Mouse (Mus musculus) spleen, adult 2 months (tissue): ENCODE data around the gene Zfyve9. TPM values are rescaled to one million over a fixed set of nuclear protein-coding genes. Genes with fewer than 3 reads are reported as not detected.

ENCODE experiments used
- DNase-seq, 2 experiments: peaks; one replicate each; pipeline versions ENCODE4 v3.0.0 to v3.0.0-alpha.2; 2012 to 2021; ENCODE audit warnings: low spot score in 2 of 2, low read depth in 1 of 2
- H3K27ac ChIP-seq: fragments of 200-500 bp; 2 replicates; pipeline ENCODE4 v1.5.1; 2012; ENCODE audit warnings: low read length, inconsistent platforms; ENCODE audit not compliant: insufficient read depth
- H3K27me3 ChIP-seq: fragments of 200-500 bp; 2 replicates; pipeline ENCODE4 v1.6.1; 2012; ENCODE audit warnings: mild to moderate bottlenecking, moderate library complexity, low read length, inconsistent platforms; ENCODE audit not compliant: control insufficient read depth, insufficient read depth
- H3K36me3 ChIP-seq: fragments of 200-500 bp; 2 replicates; pipeline ENCODE4 v1.6.1; 2012; ENCODE audit warnings: mild to moderate bottlenecking, low read length, inconsistent platforms; ENCODE audit not compliant: control insufficient read depth, insufficient read depth
- H3K4me1 ChIP-seq: fragments of 200-500 bp; 2 replicates; pipeline ENCODE4 v1.6.1; 2011; ENCODE audit warnings: inconsistent platforms; ENCODE audit not compliant: control insufficient read depth, insufficient read depth, insufficient read length
- H3K4me3 ChIP-seq: fragments of 200-500 bp; 2 replicates; pipeline ENCODE4 v1.5.1; 2011; ENCODE audit warnings: mild to moderate bottlenecking, inconsistent platforms; ENCODE audit not compliant: insufficient read depth, insufficient read length; ENCODE audit errors: extremely low read depth
- CTCF ChIP-seq: fragments of 200-500 bp; IDR thresholded peaks from 2 replicates; pipeline ENCODE4 v1.5.1; 2011; ENCODE audit warnings: mild to moderate bottlenecking, inconsistent platforms; ENCODE audit not compliant: insufficient read depth, insufficient read length, insufficient replicate concordance; ENCODE audit errors: extremely low read depth
- POLR2A ChIP-seq: fragments of 200-500 bp; IDR thresholded peaks from 2 replicates; pipeline ENCODE4 v1.6.1; 2011; ENCODE audit warnings: low read depth, low read length, inconsistent platforms
- WGBS: fragments of 180-500 bp; shearing (Covaris S2); methylation state at CpG from one replicate; pipeline ENCODE4 v1.1.7; 2018; 5-methylcytosine and 5-hydroxymethylcytosine counted together
- polyA plus RNA-seq: library from polyadenylated mRNA; depleted of rRNA; stranded (reverse); fragments of >200 nt; gene quantifications from 2 replicates; pipeline ENCODE4 v1.2.3, GENCODE M21; 2012

Zfyve9 gene
- polyA plus RNA-seq, 1 experiment: 0.63 TPM

DNA sequence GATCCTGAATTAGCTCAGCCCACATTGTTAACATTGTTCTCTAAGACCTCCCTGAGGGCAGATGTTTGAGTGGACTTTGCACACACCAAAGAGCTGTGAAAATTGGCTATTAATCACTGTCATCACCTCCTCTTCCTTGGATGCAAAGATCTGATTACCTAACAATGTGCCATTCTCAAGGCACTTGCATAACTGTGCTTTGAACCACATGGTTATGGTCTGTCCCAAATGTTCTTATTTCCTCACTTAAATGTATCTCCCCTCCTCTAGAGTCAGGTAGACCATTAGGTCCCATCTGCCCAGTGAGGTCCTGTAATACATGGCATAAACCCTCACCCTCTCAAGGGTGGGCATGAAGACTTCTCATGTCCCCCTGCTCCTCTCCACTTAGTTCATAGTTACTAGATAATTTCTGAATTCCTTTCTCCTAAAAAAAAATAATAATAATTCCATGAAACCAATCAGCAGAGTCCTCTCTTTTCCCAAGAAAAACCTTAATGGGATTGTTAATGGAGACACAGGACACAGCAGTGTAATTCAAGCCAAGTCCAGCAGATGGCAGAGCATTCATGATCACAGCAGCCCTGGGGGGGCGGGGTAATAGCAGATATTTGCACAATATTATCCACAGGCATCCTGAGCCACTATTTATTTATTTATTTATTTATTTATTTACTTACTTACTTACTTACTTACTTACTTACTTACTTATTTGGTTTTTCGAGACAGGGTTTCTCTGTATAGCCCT lies 17.7 kb upstream of the Zfyve9 start:
- TF ChIP-seq POLR2A: no peak
- peak; percentile 56; the same call in 1 of the 2 replicates for TF ChIP-seq CTCF
- H3K27ac ChIP-seq: no peak overlapping the region
- no peaks in the 10 kb centered on the region for H3K36me3 ChIP-seq
- DNase-seq: peak in 1 of 2 experiments; percentile 55
- no peaks in the 10 kb centered on the region; the same call in 1 of the 2 replicates for H3K27me3 ChIP-seq
- no peaks in the 10 kb centered on the region for H3K4me1 ChIP-seq
- H3K4me3 ChIP-seq: no peak overlapping the region
- WGBS: 53% methylated on average over 2 of the region's 2 CpGs

- Histone ChIP-seq H3K4me1 (no peaks in the 10 kb centered on the region), H3K27ac (no peak overlapping the region), H3K4me3 (no peak overlapping the region), H3K27me3 (no peaks in the 10 kb centered on the region; the same call in 1 of the 2 replicates), H3K36me3 (no peaks in the 10 kb centered on the region)
- no peak for DNase-seq
- TF ChIP-seq CTCF: no peak
- TF ChIP-seq POLR2A: no peak
- WGBS: 51% methylated on average over 4 of the region's 4 CpGs
Measured at GRCm38 (mm10) chr4:108796701-108797100, 16.1 kb upstream of the Zfyve9 start.

GRCm38 (mm10) chr4:108793941-108794340 lies 13.3 kb upstream of the Zfyve9 start:
- Histone ChIP-seq H3K27ac (no peak overlapping the region), H3K4me3 (no peak overlapping the region), H3K36me3 (no peaks in the 10 kb centered on the region), H3K4me1 (no peaks in the 10 kb centered on the region; the same call in 1 of the 2 replicates), H3K27me3 (no peaks in the 10 kb centered on the region)
- WGBS: 62% methylated on average over 1 of the region's 1 CpGs
- TF ChIP-seq CTCF: no peak
- TF ChIP-seq POLR2A: no peak
- no peak for DNase-seq

DNA sequence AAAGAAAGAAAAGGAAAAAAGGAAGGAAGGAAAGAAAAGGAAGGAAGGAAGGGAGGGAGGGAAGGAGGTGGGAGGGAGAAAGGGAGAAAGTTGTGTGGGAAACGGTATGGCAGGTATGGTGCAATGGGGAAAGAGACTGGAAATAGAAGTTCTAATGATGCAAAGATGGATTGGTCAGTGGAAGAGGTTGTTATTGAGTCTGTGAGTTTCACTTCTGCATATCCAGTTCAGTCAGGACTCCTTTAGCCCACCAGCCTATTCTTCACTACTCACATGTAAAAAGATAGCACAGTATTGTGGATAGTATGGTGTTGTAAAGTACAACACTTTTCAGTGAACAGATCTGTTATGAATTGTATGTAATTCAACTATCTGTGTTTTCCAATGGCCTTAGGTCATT lies 9.9 kb upstream of the Zfyve9 start:
- Histone ChIP-seq H3K4me1 (no peaks in the 10 kb centered on the region; the same call in 1 of the 2 replicates), H3K4me3 (no peak overlapping the region), H3K27me3 (no peaks in the 10 kb centered on the region), H3K36me3 (no peaks in the 10 kb centered on the region), H3K27ac (no peak overlapping the region)
- DNase-seq: no peak
- no peak for TF ChIP-seq CTCF
- no peak for TF ChIP-seq POLR2A
- WGBS: 31% methylated on average over 1 of the region's 1 CpGs

- no peak overlapping the region for H3K4me3 ChIP-seq
- no peaks in the 10 kb centered on the region for H3K27me3 ChIP-seq
- no peak overlapping the region for H3K27ac ChIP-seq
- WGBS: 53% methylated on average over 6 of the region's 6 CpGs
- no peak for DNase-seq
- H3K4me1 ChIP-seq: no peaks in the 10 kb centered on the region; the same call in 1 of the 2 replicates
- no peaks in the 10 kb centered on the region for H3K36me3 ChIP-seq
- TF ChIP-seq POLR2A (no peak), CTCF (no peak)
Measured at GRCm38 (mm10) chr4:108789258-108789936, 8.8 kb upstream of the Zfyve9 start.

DNA sequence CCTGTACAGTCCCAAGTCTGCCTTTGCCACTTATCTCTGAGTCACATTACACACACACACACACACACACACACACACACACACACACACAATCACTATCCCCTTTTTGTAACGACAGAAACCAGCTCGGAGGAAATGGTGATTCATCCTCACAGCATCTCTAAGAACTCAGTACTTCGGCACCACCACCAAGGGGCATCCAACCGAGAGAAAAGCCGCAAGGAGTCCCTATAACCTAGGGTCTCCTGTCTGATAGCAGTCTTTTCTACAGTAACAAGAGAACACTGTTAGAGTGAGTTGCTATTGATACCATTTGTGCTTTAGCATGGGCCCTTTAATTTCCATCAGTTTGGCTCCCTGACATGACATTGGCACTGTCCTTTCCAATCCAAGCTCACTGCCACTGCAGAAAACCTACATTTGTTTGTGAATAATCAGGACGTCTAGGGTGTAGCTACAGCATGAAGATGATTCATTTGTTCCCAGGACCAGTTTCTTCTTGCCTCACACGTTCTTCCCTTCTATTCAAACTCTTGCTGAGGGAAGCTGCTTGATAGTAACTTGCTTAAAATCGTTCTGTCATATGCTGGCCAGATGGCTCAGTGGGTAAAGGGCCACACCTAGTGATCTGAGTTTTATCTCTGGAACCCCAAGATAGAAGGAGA lies 2.0 kb upstream of the Zfyve9 start:
- no peak for DNase-seq
- Histone ChIP-seq H3K4me1 (peaks cover 7% of the 10 kb centered on the region; the same call in 1 of the 2 replicates), H3K4me3 (no peak overlapping the region), H3K27ac (no peak overlapping the region), H3K27me3 (peaks cover 13% of the 10 kb centered on the region), H3K36me3 (no peaks in the 10 kb centered on the region)
- no peak for TF ChIP-seq CTCF
- TF ChIP-seq POLR2A: no peak
- 38% methylated on average over 8 of the region's 8 CpGs for WGBS
